In genomic region chr10:8778845-8779244, GRCm38 (mm10) we compare ENCODE assay signal across 13 mouse cellular contexts.
DNase-seq lines count a peak whose midpoint lies in the region; ATAC-seq and TF ChIP-seq lines count a peak whose summit lies in the region.
"Had no signal": no experiment of that assay in that cellular context is flagged by ENCODE, and none has a peak within 500 bp of the region (broad histone marks: within the 10 kb centered on the region; RNA-seq: fewer than 3 reads in every experiment).

No protein-coding gene starts in this region.

- TF ChIP-seq CTCF in hindbrain, postnatal 0 days (IDR thresholded peaks at IDR 0.05; ENCODE audit: low read depth): peak; percentile 37; the same call in 1 of the 2 replicates
- peak; percentile 38 for TF ChIP-seq CTCF in lung, postnatal 0 days (IDR thresholded peaks at IDR 0.05)
- peak; percentile 43 for TF ChIP-seq CTCF in stomach, postnatal 0 days (IDR thresholded peaks at IDR 0.05; ENCODE audit: low read depth)

- H3K27me3 ChIP-seq in hindbrain, postnatal 0 days (ENCODE audit: insufficient read depth, low read length): no peaks in the 10 kb centered on the region
- H3K27me3 ChIP-seq in hindbrain, embryonic 11.5 days (ENCODE audit: control insufficient read depth, insufficient read depth, low read length): no peaks in the 10 kb centered on the region
- H3K27me3 ChIP-seq in lung, postnatal 0 days (replicated peaks; ENCODE audit: insufficient read depth, low read length): no peaks in the 10 kb centered on the region
- no peaks in the 10 kb centered on the region for H3K27me3 ChIP-seq in stomach, postnatal 0 days (ENCODE audit: control insufficient read depth, insufficient read depth, low read length)
- H3K27me3 ChIP-seq: hindbrain, embryonic 15.5 days had no signal

- H3K4me3 ChIP-seq in hindbrain, postnatal 0 days (ENCODE audit: low read length): no peak overlapping the region
- no peak overlapping the region for H3K4me3 ChIP-seq in hindbrain, embryonic 11.5 days (ENCODE audit: low read depth, low read length)
- H3K4me3 ChIP-seq in lung, postnatal 0 days (ENCODE audit: low read depth, low read length): no peak overlapping the region
- H3K4me3 ChIP-seq in stomach, postnatal 0 days (ENCODE audit: low read depth, low read length): no peak overlapping the region
- H3K4me3 ChIP-seq: hindbrain, embryonic 15.5 days; midbrain, embryonic 10.5 days; myocyte had no signal

- no peaks in the 10 kb centered on the region for H3K4me1 ChIP-seq in hindbrain, postnatal 0 days (ENCODE audit: insufficient read depth, low read length)
- no peaks in the 10 kb centered on the region for H3K4me1 ChIP-seq in hindbrain, embryonic 11.5 days (replicated peaks; ENCODE audit: control insufficient read depth, insufficient read depth, low read length)
- H3K4me1 ChIP-seq in lung, postnatal 0 days (ENCODE audit: insufficient read depth, low read depth, low read length): no peaks in the 10 kb centered on the region
- H3K4me1 ChIP-seq in stomach, postnatal 0 days (replicated peaks; ENCODE audit: control insufficient read depth, insufficient read depth): no peaks in the 10 kb centered on the region
- H3K4me1 ChIP-seq: hindbrain, embryonic 15.5 days; midbrain, embryonic 10.5 days had no signal

- TF ChIP-seq EP300 in lung, postnatal 0 days (IDR thresholded peaks at IDR 0.05): no peak
- TF ChIP-seq EP300 in stomach, postnatal 0 days (optimal IDR thresholded peaks at IDR 0.05): no peak

- no peak overlapping the region for H3K9ac ChIP-seq in hindbrain, postnatal 0 days (replicated peaks; ENCODE audit: low read length)
- no peak overlapping the region for H3K9ac ChIP-seq in hindbrain, embryonic 11.5 days (ENCODE audit: low read depth, low read length)
- no peak overlapping the region for H3K9ac ChIP-seq in lung, postnatal 0 days (replicated peaks; ENCODE audit: low read depth)
- no peak overlapping the region for H3K9ac ChIP-seq in stomach, postnatal 0 days (ENCODE audit: low read length)
- H3K9ac ChIP-seq: hindbrain, embryonic 15.5 days had no signal

- DNase-seq in hindbrain, postnatal 0 days (ENCODE audit: low spot score): no peak
- DNase-seq in hindbrain, embryonic 11.5 days (ENCODE audit: low spot score): no peak
- DNase-seq in lung, postnatal 0 days (ENCODE audit: low spot score): no peak
- no peak for DNase-seq in lung, postnatal 4 days
- peak; percentile 69 for DNase-seq in R1 (ENCODE audit: low read depth, low spot score)
- no peak for DNase-seq in stomach, postnatal 0 days (ENCODE audit: low spot score)
- DNase-seq: adrenal gland, adult 8-10 months; cerebellum, postnatal 10 days; lung, adult 18-20 months had no signal

- no peaks in the 10 kb centered on the region for H3K9me3 ChIP-seq in hindbrain, postnatal 0 days (ENCODE audit: low read length)
- no peaks in the 10 kb centered on the region for H3K9me3 ChIP-seq in hindbrain, embryonic 11.5 days (ENCODE audit: control insufficient read depth, low read length)
- H3K9me3 ChIP-seq in lung, postnatal 0 days (ENCODE audit: low read length): no peaks in the 10 kb centered on the region
- H3K9me3 ChIP-seq in stomach, postnatal 0 days (ENCODE audit: control insufficient read depth, low read length): no peaks in the 10 kb centered on the region
- H3K9me3 ChIP-seq: hindbrain, embryonic 15.5 days; midbrain, embryonic 10.5 days had no signal

- 96% methylated on average over 7 of the region's 7 CpGs for WGBS in hindbrain, postnatal 0 days
- WGBS in hindbrain, embryonic 11.5 days: 90% methylated on average over 7 of the region's 7 CpGs
- WGBS in lung, postnatal 0 days: 89% methylated on average over 7 of the region's 7 CpGs
- WGBS in stomach, postnatal 0 days: 92% methylated on average over 7 of the region's 7 CpGs

- no peak overlapping the region for H3K27ac ChIP-seq in hindbrain, postnatal 0 days
- no peak overlapping the region for H3K27ac ChIP-seq in hindbrain, embryonic 11.5 days (ENCODE audit: low read depth, low read length)
- no peak overlapping the region for H3K27ac ChIP-seq in lung, postnatal 0 days (ENCODE audit: low read length)
- no peak overlapping the region for H3K27ac ChIP-seq in stomach, postnatal 0 days (replicated peaks)
- H3K27ac ChIP-seq: hindbrain, embryonic 15.5 days; midbrain, embryonic 10.5 days had no signal

- ATAC-seq in hindbrain, postnatal 0 days: no peak
- ATAC-seq in hindbrain, embryonic 11.5 days (ENCODE audit: low FRiP score): no peak
- no peak for ATAC-seq in lung, postnatal 0 days
- no peak for ATAC-seq in stomach, postnatal 0 days (ENCODE audit: low FRiP score, low TSS enrichment)
- ATAC-seq in megakaryocyte-erythroid progenitor cell, adult 5-6 weeks (replicated peaks; ENCODE audit: low FRiP score, low TSS enrichment, poor library complexity, severe bottlenecking): no peak

- no peak overlapping the region for H3K4me2 ChIP-seq in hindbrain, postnatal 0 days (ENCODE audit: low read depth, low read length)
- no peak overlapping the region for H3K4me2 ChIP-seq in hindbrain, embryonic 11.5 days (replicated peaks; ENCODE audit: low read depth, low read length)
- no peak overlapping the region for H3K4me2 ChIP-seq in lung, postnatal 0 days (replicated peaks; ENCODE audit: low read depth, low read length)
- H3K4me2 ChIP-seq in stomach, postnatal 0 days (replicated peaks; ENCODE audit: low read depth): no peak overlapping the region
- H3K4me2 ChIP-seq: hindbrain, embryonic 15.5 days had no signal

- H3K36me3 ChIP-seq in hindbrain, postnatal 0 days (ENCODE audit: insufficient read depth, low read length): no peaks in the 10 kb centered on the region
- no peaks in the 10 kb centered on the region; the same call in 1 of the 2 replicates for H3K36me3 ChIP-seq in hindbrain, embryonic 11.5 days (ENCODE audit: control insufficient read depth, insufficient read depth, low read length)
- H3K36me3 ChIP-seq in lung, postnatal 0 days (ENCODE audit: insufficient read depth, low read length): peaks cover 4% of the 10 kb centered on the region; the same call in 1 of the 2 replicates
- H3K36me3 ChIP-seq in stomach, postnatal 0 days (ENCODE audit: control insufficient read depth, insufficient read depth, low read length): peaks cover 8% of the 10 kb centered on the region; the same call in 1 of the 2 replicates
- H3K36me3 ChIP-seq: hindbrain, embryonic 15.5 days had no signal
